Mouse (Mus musculus) ES-CJ7 (cell line): ENCODE measurements around the gene Ces1e.
"Not testable (repeated sequence)": the region's sequence is repeated elsewhere in the genome, so short reads cannot be mapped to it uniquely, and the experiment has no call there.

ENCODE experiments used
- DNase-seq: peaks from one replicate; pipeline ENCODE4 v3.0.0; 2011; ENCODE audit warnings: low read depth, low spot score

The Ces1e gene

GRCm38 (mm10) chr8:93229446-93229845, at the start of gene Ces1e:
Gene Ces1e (minus strand): TSS chr8:93229619.
- DNase-seq = no peak

- no peak for DNase-seq
These were observed 48.9 kb upstream of the Ces1e start for GRCm38 (mm10) chr8:93278176-93278805.

DNA sequence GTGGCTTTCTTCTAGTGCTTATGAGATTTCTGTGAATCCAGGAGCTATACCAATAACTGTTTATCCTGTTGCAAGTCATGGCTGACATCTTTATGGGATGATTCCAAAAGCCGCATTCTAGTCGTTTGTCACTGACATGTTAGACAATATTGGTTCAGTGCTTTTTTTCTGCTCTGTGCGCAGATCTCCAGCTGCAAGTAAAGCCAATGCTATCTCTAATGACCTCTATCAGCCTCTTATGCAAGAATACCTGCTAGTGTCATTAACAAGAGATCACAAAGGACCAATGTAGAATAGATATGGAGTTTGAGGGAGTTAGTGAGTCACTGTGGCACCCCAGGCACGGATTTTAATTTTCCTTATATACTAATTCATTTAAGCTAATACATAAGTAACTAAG, 45.2 kb upstream of the Ces1e start:
- DNase-seq = no peak

- no peak for DNase-seq
These were observed 43.9 kb upstream of the Ces1e start for GRCm38 (mm10) chr8:93273321-93273720.

GRCm38 (mm10) chr8:93272686-93273085, 43.3 kb upstream of the Ces1e start:
- no peak for DNase-seq

GRCm38 (mm10) chr8:93261436-93261835, 32.0 kb upstream of the Ces1e start:
- DNase-seq = no peak

DNA sequence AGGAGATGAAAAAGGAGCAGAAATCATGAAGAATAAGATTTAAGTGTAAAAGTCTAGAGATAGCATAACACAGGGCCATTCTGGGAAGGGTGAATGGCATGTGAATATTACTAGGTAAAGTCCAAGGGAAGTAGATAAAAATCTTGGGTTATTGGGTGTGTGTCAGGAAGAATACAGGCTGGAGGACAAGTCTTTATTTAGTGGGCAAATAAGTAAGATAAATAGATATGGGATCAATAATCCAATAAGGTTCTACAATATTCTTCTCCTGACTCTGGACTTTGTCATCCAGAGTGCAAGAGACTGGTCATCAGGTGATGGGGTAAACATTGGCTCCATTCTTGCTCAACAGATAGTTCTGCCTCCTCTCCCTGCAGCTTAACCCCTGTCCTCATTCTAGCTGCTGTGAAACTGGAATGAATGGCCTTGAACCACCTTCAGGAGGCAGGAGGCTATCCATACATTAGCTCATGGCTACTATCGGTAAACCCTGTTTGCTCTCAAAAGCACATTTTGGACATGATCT, 23.0 kb upstream of the Ces1e start:
- DNase-seq = no peak

DNA sequence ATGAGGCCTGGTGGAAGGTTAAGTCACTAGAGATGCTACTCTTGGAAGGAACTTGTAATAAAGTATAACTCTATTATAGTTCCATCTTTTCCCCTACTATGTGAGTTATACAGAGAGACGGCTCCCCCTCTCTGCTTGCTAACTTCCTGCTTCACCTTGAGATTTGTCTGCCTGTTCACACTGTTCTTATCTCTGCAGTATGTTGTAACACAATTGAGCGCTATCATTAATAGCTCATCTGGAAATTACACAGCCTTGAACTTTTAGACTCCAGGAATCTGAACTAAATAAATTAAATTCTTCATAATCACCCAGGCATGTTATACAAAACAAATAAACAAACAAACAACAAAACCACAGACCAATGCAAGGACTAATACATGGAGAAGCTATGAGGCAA, 16.6 kb upstream of the Ces1e start:
- DNase-seq = no peak

- DNase-seq = no peak
These were observed 10.5 kb upstream of the Ces1e start for GRCm38 (mm10) chr8:93239884-93240283.

DNA sequence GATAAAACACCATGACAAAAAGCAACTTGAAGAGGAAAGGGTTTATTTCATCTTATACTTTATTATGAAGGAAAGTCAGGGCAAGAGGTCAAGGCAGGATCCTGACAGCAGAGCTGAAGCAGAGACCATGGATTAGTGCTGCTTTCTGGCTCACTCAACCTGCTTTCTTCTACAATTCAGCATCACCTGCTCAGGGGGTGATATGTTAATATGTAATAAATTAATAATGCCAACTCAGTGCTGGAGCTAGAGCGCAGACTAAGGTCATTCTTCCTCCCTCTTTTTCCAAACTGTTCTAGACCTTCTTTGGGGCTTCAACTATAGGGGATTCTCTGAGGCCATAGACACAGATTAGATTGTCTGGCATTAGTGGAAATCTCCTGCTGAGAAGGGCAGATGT, 6.3 kb upstream of the Ces1e start:
- DNase-seq = no peak

GRCm38 (mm10) chr8:93234706-93235105, 5.3 kb upstream of the Ces1e start:
- DNase-seq = no peak

GRCm38 (mm10) chr8:93234068-93234467, 4.6 kb upstream of the Ces1e start:
- DNase-seq = no peak

- no peak for DNase-seq
These were observed 597 bp downstream of the Ces1e start for GRCm38 (mm10) chr8:93228673-93229370.

- DNase-seq = not testable (repeated sequence)
These were observed 2.9 kb downstream of the Ces1e start for GRCm38 (mm10) chr8:93226471-93226870.

DNA sequence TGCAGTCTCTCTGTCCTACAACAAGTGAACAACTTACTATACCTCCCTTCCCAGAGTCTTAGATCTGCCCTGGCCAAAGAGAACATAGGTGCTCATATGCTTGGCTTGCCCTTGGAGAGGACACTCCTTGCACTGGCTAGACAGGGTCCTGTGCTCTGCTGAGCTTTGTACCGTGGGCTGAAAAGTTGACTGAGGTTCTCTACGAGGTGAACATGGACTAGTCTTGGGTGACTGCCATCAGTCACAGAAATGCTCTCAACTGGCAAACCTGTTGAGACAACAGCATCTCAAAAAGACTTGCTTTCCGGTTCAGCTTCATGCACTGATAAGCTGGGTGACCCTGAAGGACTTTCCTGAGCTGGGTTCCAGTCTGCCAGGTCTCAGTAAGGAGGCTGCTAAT, 7.5 kb downstream of the Ces1e start:
- DNase-seq = no peak

GRCm38 (mm10) chr8:93217867-93218266, 11.6 kb downstream of the Ces1e start:
- DNase-seq = no peak

- DNase-seq = no peak
These were observed 12.0 kb downstream of the Ces1e start for GRCm38 (mm10) chr8:93217375-93217774.

DNA sequence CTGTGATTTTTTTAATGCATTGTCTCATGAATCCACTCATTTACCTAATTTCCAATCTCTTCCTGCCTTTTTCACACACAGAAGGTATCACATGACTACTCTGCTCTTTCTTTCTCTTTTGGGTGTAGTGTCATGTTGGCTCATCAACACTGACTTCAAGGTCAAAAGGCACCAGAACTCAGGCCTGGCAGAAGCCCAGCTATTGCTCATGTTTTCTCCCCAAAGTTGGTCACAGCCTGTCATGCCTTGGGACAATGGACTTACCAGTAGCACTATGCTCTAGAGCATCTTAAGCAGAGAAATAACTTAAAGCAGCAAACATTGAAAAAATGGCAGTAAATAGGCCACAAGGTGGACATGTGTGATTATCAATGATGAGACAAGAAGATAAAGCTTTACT, 18.3 kb downstream of the Ces1e start:
- DNase-seq = no peak

DNA sequence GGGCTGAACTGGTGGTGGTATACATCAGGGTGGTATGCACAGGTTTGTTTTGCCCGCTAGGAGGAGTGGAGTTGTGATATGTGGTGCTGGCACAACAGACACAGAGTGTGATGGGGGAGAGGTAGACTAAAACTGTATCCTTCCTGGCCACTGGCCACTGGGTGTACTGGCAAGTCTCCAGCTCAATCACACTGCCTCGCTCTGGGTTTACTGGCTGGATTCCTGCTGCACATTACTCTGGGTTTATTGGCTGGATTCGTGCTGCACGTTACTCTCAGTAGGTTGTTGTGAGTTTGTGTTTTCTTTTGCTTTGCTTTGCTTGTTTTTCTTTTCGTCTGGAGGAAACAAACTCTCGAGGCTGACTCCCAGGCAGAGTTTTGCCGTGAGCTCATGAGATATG, 30.3 kb downstream of the Ces1e start:
- not testable (repeated sequence) for DNase-seq

DNA sequence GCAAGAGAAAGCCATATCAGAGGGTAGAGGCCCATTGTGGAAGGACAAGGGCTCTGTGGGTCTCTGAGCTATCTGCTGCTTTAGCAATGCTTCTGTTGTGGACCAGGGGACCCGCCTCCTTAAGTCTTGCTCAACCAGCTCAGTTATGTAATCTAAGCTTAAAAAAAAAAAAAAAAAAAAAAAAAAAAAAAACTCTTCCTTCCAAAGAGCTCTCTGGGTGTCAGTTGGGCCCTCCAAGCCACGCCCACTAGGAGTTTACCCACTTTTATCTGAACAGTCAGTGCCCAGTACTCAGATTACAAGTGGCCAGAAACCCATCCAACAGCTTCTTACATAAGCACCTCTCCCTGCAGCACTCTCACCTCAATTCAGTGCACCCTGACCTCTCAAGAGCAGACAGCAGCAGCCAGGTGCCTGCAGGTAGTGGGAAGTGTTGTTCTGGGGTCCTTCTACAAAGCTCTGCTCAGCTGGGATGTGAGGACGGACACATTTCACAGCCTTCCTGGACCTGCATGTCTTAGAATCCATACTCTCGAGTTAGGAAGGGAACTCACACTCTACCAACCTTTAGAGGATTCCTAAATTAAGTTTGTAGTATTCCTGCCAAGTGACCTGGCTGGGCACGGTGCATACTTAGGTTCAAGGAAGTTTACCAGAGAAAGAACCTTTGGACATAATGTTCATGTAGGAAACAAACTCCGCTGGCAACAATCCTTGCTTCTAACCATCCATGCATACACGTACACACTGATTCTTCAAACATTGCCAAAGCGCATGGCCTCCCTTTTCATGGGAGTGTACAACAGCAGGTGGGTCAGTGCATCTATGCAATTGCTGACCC, 31.5 kb downstream of the Ces1e start, which contains the start of gene Ces1d:
Gene Ces1d (minus strand): TSS at position 154 of the 841 bp plus-strand sequence.
- no peak for DNase-seq

DNA sequence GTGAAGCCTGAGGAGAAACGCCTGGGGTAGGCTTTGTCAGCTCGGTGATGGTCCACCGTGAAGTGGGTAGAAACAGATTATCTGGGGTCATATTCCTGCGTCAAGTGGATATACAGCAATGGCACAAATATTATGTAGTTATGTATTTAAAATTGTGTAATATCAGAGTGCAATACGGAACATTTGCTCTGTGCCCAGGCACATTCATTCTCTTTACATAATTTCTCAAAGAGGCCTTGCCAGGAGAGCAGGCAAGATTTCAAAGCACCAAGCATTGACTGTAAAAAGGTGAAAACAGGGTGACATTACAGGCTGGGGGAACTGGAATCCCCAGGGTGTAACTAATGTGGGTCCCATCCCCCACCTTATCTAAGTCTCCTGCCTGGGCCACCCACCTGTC, 33.0 kb downstream of the Ces1e start:
- no peak for DNase-seq

GRCm38 (mm10) chr8:93180581-93181129, 48.8 kb downstream of the Ces1e start:
- DNase-seq = no peak
